Mouse (Mus musculus): ENCODE data around the gene Hemk1. TPM values are rescaled to one million over a fixed set of nuclear protein-coding genes. Genes with fewer than 3 reads are reported as not detected.
A peak's percentile ranks its signal among the peaks of the same experiment; 100 is the strongest.

The Hemk1 gene
- polyA plus RNA-seq, 1 experiment from 2014 or later, result 12.1 TPM

GRCm38 (mm10) chr9:107295616-107296015 lies 42.5 kb downstream of the Hemk1 start:
- H3K27ac ChIP-seq, result no peak overlapping the region
- H3K36me3 ChIP-seq, result peaks cover 5% of the 10 kb centered on the region
- no peaks in the 10 kb centered on the region for H3K9me3 ChIP-seq
- H3K4me3 ChIP-seq, result peak overlapping the region; percentile 69
- DNase-seq (ENCODE audit: low spot score), result no peak
- 85% methylated on average over 4 of the region's 4 CpGs for WGBS
- H3K27me3 ChIP-seq (ENCODE audit: insufficient read depth, poor library complexity, severe bottlenecking), result peaks cover 30% of the 10 kb centered on the region
- H3K4me1 ChIP-seq (replicated peaks), result peaks cover 32% of the 10 kb centered on the region

- WGBS, result 8% methylated on average over 6 of the region's 6 CpGs
- H3K27me3 ChIP-seq (ENCODE audit: insufficient read depth, poor library complexity, severe bottlenecking), result peaks cover 40% of the 10 kb centered on the region
- no peaks in the 10 kb centered on the region for H3K36me3 ChIP-seq
- H3K27ac ChIP-seq, result no peak overlapping the region
- no peaks in the 10 kb centered on the region for H3K9me3 ChIP-seq
- H3K4me1 ChIP-seq (replicated peaks), result peaks cover 44% of the 10 kb centered on the region
- no peak overlapping the region for H3K4me3 ChIP-seq
- DNase-seq (ENCODE audit: low spot score), result peak; percentile 75
Measured at GRCm38 (mm10) chr9:107294249-107294648, 43.9 kb downstream of the Hemk1 start.

GRCm38 (mm10) chr9:107290897-107291296 lies 47.3 kb downstream of the Hemk1 start:
- Histone ChIP-seq H3K36me3 (no peaks in the 10 kb centered on the region), H3K4me3 (no peak overlapping the region), H3K27me3 (ENCODE audit: insufficient read depth, poor library complexity, severe bottlenecking) (peaks cover 48% of the 10 kb centered on the region), H3K4me1 (replicated peaks) (peaks cover 34% of the 10 kb centered on the region), H3K27ac (no peak overlapping the region), H3K9me3 (no peaks in the 10 kb centered on the region)
- WGBS, result 30% methylated on average over 10 of the region's 10 CpGs
- DNase-seq (ENCODE audit: low spot score), result peak; percentile 84

- Histone ChIP-seq H3K4me1 (replicated peaks) (peaks cover 42% of the 10 kb centered on the region), H3K4me3 (peak within 1 kb of the TSS; percentile 61), H3K36me3 (no peaks in the 10 kb centered on the region), H3K27ac (peak within 1 kb of the TSS; percentile 75), H3K27me3 (ENCODE audit: insufficient read depth, poor library complexity, severe bottlenecking) (peaks cover 37% of the 10 kb centered on the region), H3K9me3 (no peaks in the 10 kb centered on the region)
- WGBS, result 2% methylated on average over 49 of the region's 49 CpGs
- DNase-seq (ENCODE audit: low spot score), result peak; percentile 86
Measured at GRCm38 (mm10) chr9:107289211-107290076, 48.7 kb downstream of the Hemk1 start, which contains the start of gene Mapkapk3. TSS of gene Mapkapk3 (minus strand) at chr9:107289877.

GRCm38 (mm10) chr9:107288711-107289110 lies 49.4 kb downstream of the Hemk1 start:
- H3K4me3 ChIP-seq, result peak overlapping the region; percentile 61
- H3K4me1 ChIP-seq (replicated peaks), result peaks cover 40% of the 10 kb centered on the region
- no peaks in the 10 kb centered on the region for H3K36me3 ChIP-seq
- peaks cover 37% of the 10 kb centered on the region for H3K27me3 ChIP-seq (ENCODE audit: insufficient read depth, poor library complexity, severe bottlenecking)
- no peaks in the 10 kb centered on the region for H3K9me3 ChIP-seq
- WGBS, result 26% methylated on average over 8 of the region's 8 CpGs
- no peak for DNase-seq (ENCODE audit: low spot score)
- no peak overlapping the region for H3K27ac ChIP-seq

GRCm38 (mm10) chr9:107288105-107288650 lies 50.0 kb downstream of the Hemk1 start:
- H3K27me3 ChIP-seq (ENCODE audit: insufficient read depth, poor library complexity, severe bottlenecking), result peaks cover 36% of the 10 kb centered on the region
- DNase-seq (ENCODE audit: low spot score), result no peak
- H3K27ac ChIP-seq, result no peak overlapping the region
- H3K4me1 ChIP-seq (replicated peaks), result peaks cover 40% of the 10 kb centered on the region
- no peaks in the 10 kb centered on the region for H3K36me3 ChIP-seq
- no peaks in the 10 kb centered on the region for H3K9me3 ChIP-seq
- 92% methylated on average over 14 of the region's 14 CpGs for WGBS
- no peak overlapping the region for H3K4me3 ChIP-seq

- peaks cover 40% of the 10 kb centered on the region for H3K4me1 ChIP-seq (replicated peaks)
- no peaks in the 10 kb centered on the region for H3K36me3 ChIP-seq
- peaks cover 28% of the 10 kb centered on the region for H3K27me3 ChIP-seq (ENCODE audit: insufficient read depth, poor library complexity, severe bottlenecking)
- 74% methylated on average over 2 of the region's 2 CpGs for WGBS
- no peaks in the 10 kb centered on the region for H3K9me3 ChIP-seq
- H3K27ac ChIP-seq, result no peak overlapping the region
- no peak for DNase-seq (ENCODE audit: low spot score)
- H3K4me3 ChIP-seq, result no peak overlapping the region
Measured at GRCm38 (mm10) chr9:107287294-107287693, 50.9 kb downstream of the Hemk1 start.

- H3K36me3 ChIP-seq, result no peaks in the 10 kb centered on the region
- DNase-seq (ENCODE audit: low spot score), result peak; percentile 33
- H3K4me3 ChIP-seq, result no peak overlapping the region
- H3K27me3 ChIP-seq (ENCODE audit: insufficient read depth, poor library complexity, severe bottlenecking), result peaks cover 22% of the 10 kb centered on the region
- no peak overlapping the region for H3K27ac ChIP-seq
- no peaks in the 10 kb centered on the region for H3K9me3 ChIP-seq
- peaks cover 50% of the 10 kb centered on the region for H3K4me1 ChIP-seq (replicated peaks)
- WGBS, result 23% methylated on average over 3 of the region's 3 CpGs
Measured at GRCm38 (mm10) chr9:107285009-107285408, 53.1 kb downstream of the Hemk1 start.

GRCm38 (mm10) chr9:107282951-107283350 lies 55.2 kb downstream of the Hemk1 start:
- no peak for DNase-seq (ENCODE audit: low spot score)
- H3K4me3 ChIP-seq, result no peak overlapping the region
- no peaks in the 10 kb centered on the region for H3K9me3 ChIP-seq
- H3K4me1 ChIP-seq (replicated peaks), result peaks cover 57% of the 10 kb centered on the region
- WGBS, result 93% methylated on average over 9 of the region's 9 CpGs
- H3K27ac ChIP-seq, result no peak overlapping the region
- peaks cover 3% of the 10 kb centered on the region for H3K27me3 ChIP-seq (ENCODE audit: insufficient read depth, poor library complexity, severe bottlenecking)
- H3K36me3 ChIP-seq, result no peaks in the 10 kb centered on the region

GRCm38 (mm10) chr9:107281241-107281987 lies 56.7 kb downstream of the Hemk1 start:
- Histone ChIP-seq H3K9me3 (no peaks in the 10 kb centered on the region), H3K27ac (no peak overlapping the region), H3K36me3 (no peaks in the 10 kb centered on the region), H3K4me1 (replicated peaks) (peaks cover 53% of the 10 kb centered on the region), H3K27me3 (ENCODE audit: insufficient read depth, poor library complexity, severe bottlenecking) (no peaks in the 10 kb centered on the region), H3K4me3 (no peak overlapping the region)
- 90% methylated on average over 5 of the region's 5 CpGs for WGBS
- DNase-seq (ENCODE audit: low spot score), result no peak

GRCm38 (mm10) chr9:107280322-107281027 lies 57.7 kb downstream of the Hemk1 start:
- peak overlapping the region; percentile 76 for H3K27ac ChIP-seq
- H3K36me3 ChIP-seq, result no peaks in the 10 kb centered on the region
- H3K4me1 ChIP-seq (replicated peaks), result peaks cover 47% of the 10 kb centered on the region
- H3K4me3 ChIP-seq, result peak overlapping the region; percentile 22
- 45% methylated on average over 13 of the region's 13 CpGs for WGBS
- no peaks in the 10 kb centered on the region for H3K27me3 ChIP-seq (ENCODE audit: insufficient read depth, poor library complexity, severe bottlenecking)
- H3K9me3 ChIP-seq, result no peaks in the 10 kb centered on the region
- DNase-seq (ENCODE audit: low spot score), result no peak

Data from hindbrain, embryonic 10.5 days (tissue).